In genomic region chr19:45223413-45224285, GRCm38 (mm10) we compare ENCODE assay signal across 10 mouse cellular contexts. TPM values are rescaled to one million over a fixed set of nuclear protein-coding genes. Genes with fewer than 3 reads are reported as not detected.
DNase-seq lines count a peak whose midpoint lies in the region; ATAC-seq and TF ChIP-seq lines count a peak whose summit lies in the region.
"Had no signal": no experiment of that assay in that cellular context is flagged by ENCODE, and none has a peak within 500 bp of the region (broad histone marks: within the 10 kb centered on the region; RNA-seq: fewer than 3 reads in every experiment).

No protein-coding gene starts in this region.

- H3K36me3 ChIP-seq in heart, embryonic 12.5 days, result no peaks in the 10 kb centered on the region
- H3K36me3 ChIP-seq in ES-E14 (ENCODE audit: control insufficient read depth, insufficient read depth, low read length, poor library complexity, severe bottlenecking), result no peaks in the 10 kb centered on the region
- no peaks in the 10 kb centered on the region for H3K36me3 ChIP-seq in forebrain, embryonic 11.5 days (ENCODE audit: control insufficient read depth, insufficient read depth, low read length)
- no peaks in the 10 kb centered on the region for H3K36me3 ChIP-seq in limb, embryonic 13.5 days
- no peaks in the 10 kb centered on the region for H3K36me3 ChIP-seq in thymus, adult 2 months (ENCODE audit: control insufficient read depth, insufficient read depth, low read length)
- H3K36me3 ChIP-seq: G1E had no signal

- no peak for TF ChIP-seq CTCF in thymus, adult 2 months (IDR thresholded peaks at IDR 0.05; ENCODE audit: borderline replicate concordance, control insufficient read depth, extremely low read depth, insufficient read depth, low read length, poor library complexity)

- no peaks in the 10 kb centered on the region for H3K9me3 ChIP-seq in heart, embryonic 12.5 days (replicated peaks)
- no peaks in the 10 kb centered on the region for H3K9me3 ChIP-seq in ES-E14 (ENCODE audit: control insufficient read depth, insufficient read depth, low read depth, low read length)
- no peaks in the 10 kb centered on the region for H3K9me3 ChIP-seq in forebrain, embryonic 11.5 days (ENCODE audit: control insufficient read depth, low read length)
- no peaks in the 10 kb centered on the region for H3K9me3 ChIP-seq in limb, embryonic 13.5 days
- H3K9me3 ChIP-seq: G1E had no signal

- no peak overlapping the region for H3K27ac ChIP-seq in heart, embryonic 12.5 days (ENCODE audit: poor library complexity, severe bottlenecking)
- H3K27ac ChIP-seq in ES-E14 (ENCODE audit: insufficient read depth, low read depth, low read length, poor library complexity, severe bottlenecking), result no peak overlapping the region
- no peak overlapping the region for H3K27ac ChIP-seq in forebrain, embryonic 11.5 days (ENCODE audit: low read depth, low read length)
- H3K27ac ChIP-seq in limb, embryonic 13.5 days, result no peak overlapping the region
- H3K27ac ChIP-seq in thymus, adult 2 months (ENCODE audit: control insufficient read depth, insufficient read depth, low read length), result no peak overlapping the region

- H3K4me1 ChIP-seq in heart, embryonic 12.5 days (replicated peaks), result peaks cover 17% of the 10 kb centered on the region
- H3K4me1 ChIP-seq in ES-E14 (ENCODE audit: control insufficient read depth in 2 of 2, insufficient read depth in 2 of 2, low read length in 2 of 2, poor library complexity in 1 of 2), result peaks cover 0 to 7% of the 10 kb centered on the region in 2 experiments; a peak in 1 of 4 replicates
- H3K4me1 ChIP-seq in forebrain, embryonic 11.5 days (replicated peaks; ENCODE audit: control insufficient read depth, insufficient read depth, low read length), result peaks cover 3% of the 10 kb centered on the region; the same call in 1 of the 2 replicates
- H3K4me1 ChIP-seq in limb, embryonic 13.5 days, result peaks cover 22% of the 10 kb centered on the region
- peaks cover 5% of the 10 kb centered on the region for H3K4me1 ChIP-seq in thymus, adult 2 months (replicated peaks; ENCODE audit: control insufficient read depth, insufficient read depth, low read length)

- 2% methylated on average over 49 of the region's 49 CpGs for WGBS in heart, embryonic 12.5 days
- WGBS in forebrain, embryonic 11.5 days, result 2% methylated on average over 49 of the region's 49 CpGs
- 2% methylated on average over 49 of the region's 49 CpGs for WGBS in limb, embryonic 13.5 days
- 5% methylated on average over 49 of the region's 49 CpGs for WGBS in thymus, adult 2 months

- H3K27me3 ChIP-seq in heart, embryonic 12.5 days (replicated peaks), result peaks cover 87% of the 10 kb centered on the region
- H3K27me3 ChIP-seq in forebrain, embryonic 11.5 days (ENCODE audit: control insufficient read depth, insufficient read depth, low read length), result peaks cover 80% of the 10 kb centered on the region
- peaks cover 87% of the 10 kb centered on the region for H3K27me3 ChIP-seq in limb, embryonic 13.5 days
- H3K27me3 ChIP-seq in thymus, adult 2 months (ENCODE audit: control insufficient read depth, insufficient read depth, low read length), result peaks cover 25% of the 10 kb centered on the region

- H3K4me2 ChIP-seq in heart, embryonic 12.5 days, result peak overlapping the region; percentile 54
- no peak overlapping the region for H3K4me2 ChIP-seq in forebrain, embryonic 11.5 days (ENCODE audit: low read depth, low read length, severe bottlenecking)
- H3K4me2 ChIP-seq in limb, embryonic 13.5 days (replicated peaks), result peak overlapping the region; percentile 31

- no peak for TF ChIP-seq POLR2A in thymus, adult 2 months (IDR thresholded peaks at IDR 0.05; ENCODE audit: control insufficient read depth, extremely low read depth, insufficient read depth, low read length, poor library complexity)

- DNase-seq in heart, postnatal 10 days, result no peak
- no peak for DNase-seq in ES-E14 (ENCODE audit: low read depth, low spot score)
- peak; percentile 68 for DNase-seq in forebrain, embryonic 11.5 days (ENCODE audit: low spot score)
- no peak for DNase-seq in thymus, adult 2 months
- DNase-seq in gastrocnemius, postnatal 25 days, result no peak
- no peak for DNase-seq in natural killer cell, adult 2 months (ENCODE audit: low spot score in 2 of 2)

- intact Hi-C loops in heart, postnatal 10 days (cut with DNase I), result loop anchor here (2.0 kb wide), 1 partner anchor 21 kb away; no protein-coding TSS in a partner anchor

- H3K4me3 ChIP-seq in heart, embryonic 12.5 days, result peak overlapping the region; percentile 26
- peak overlapping the region; percentile 31 to 35; a peak in 3 of 4 replicates for H3K4me3 ChIP-seq in ES-E14 (ENCODE audit: insufficient read depth in 1 of 2, low read depth in 1 of 2, low read length in 2 of 2, poor library complexity in 1 of 2, severe bottlenecking in 1 of 2)
- no peak overlapping the region for H3K4me3 ChIP-seq in forebrain, embryonic 11.5 days (ENCODE audit: low read depth, low read length)
- peak overlapping the region; percentile 13 for H3K4me3 ChIP-seq in limb, embryonic 13.5 days
- H3K4me3 ChIP-seq in thymus, adult 2 months (ENCODE audit: control insufficient read depth, insufficient read depth, low read length), result no peak overlapping the region

- H3K9ac ChIP-seq in heart, embryonic 12.5 days, result peak overlapping the region; percentile 16; the same call in 1 of the 2 replicates
- no peak overlapping the region for H3K9ac ChIP-seq in ES-E14 (ENCODE audit: insufficient read depth, low read depth, low read length, poor library complexity, severe bottlenecking)
- H3K9ac ChIP-seq in forebrain, embryonic 11.5 days (ENCODE audit: low read length), result no peak overlapping the region
- no peak overlapping the region for H3K9ac ChIP-seq in limb, embryonic 13.5 days

- ATAC-seq in heart, embryonic 12.5 days (ENCODE audit: insufficient number of reproducible peaks, low FRiP score), result no peak
- no peak for ATAC-seq in forebrain, embryonic 11.5 days (replicated peaks; ENCODE audit: low FRiP score)
- ATAC-seq in limb, embryonic 13.5 days (ENCODE audit: low FRiP score, low read depth), result no peak

- in situ Hi-C loops in ES-E14 (cut with MboI; ENCODE audit: low sequenced_read_pairs in 2 of 2, unreplicated experiment in 2 of 2), result loop anchor here (5.0 to 10.0 kb wide), 4 partner anchors 321 to 524 kb away; partner anchors contain the start of genes Npm3 (in 2 of the 2) and Fgf8 (in 1 of the 2)

TF ChIP-seq in ES-E14, 5 proteins besides CTCF, POLR2A, EP300 and RAD21:
- no peak for TF ChIP-seq HCFC1 (IDR thresholded peaks at IDR 0.05; ENCODE audit: borderline replicate concordance, insufficient read depth, low read length)
- no peak for TF ChIP-seq CHD2 (IDR thresholded peaks at IDR 0.05; ENCODE audit: low read depth, low read length)
- no peak for TF ChIP-seq MAFK (IDR thresholded peaks at IDR 0.05; ENCODE audit: insufficient read depth, low read depth, low read length)
- TF ChIP-seq ZNF384 (IDR thresholded peaks at IDR 0.05; ENCODE audit: low read depth, low read length), result no peak
- no peak for TF ChIP-seq ZC3H11A (IDR thresholded peaks at IDR 0.05; ENCODE audit: borderline replicate concordance, low read depth, low read length)

RNA-seq across cellular contexts. Expression of gene Lbx1, which starts 12.0 kb away (rescaled TPM):
- not detected in 2 replicates for polyA plus RNA-seq in heart, embryonic 12.5 days (2016; fragmentation: Nextera tagmentation; extraction: Ambion mirVana)
- not detected for total RNA-seq in heart, postnatal 10 days (2021)
- 0.16 and 0.22 TPM in 2 replicates for total RNA-seq in ES-E14 (2012; rRNA removed)
- polyA plus RNA-seq in forebrain, embryonic 11.5 days (2014; fragmentation: Nextera tagmentation; extraction: Ambion mirVana), result 0.11 TPM in 1 of 2 replicates, not detected in the other
- 1.4 and 1.5 TPM in 2 replicates for polyA plus RNA-seq in limb, embryonic 13.5 days (2015; fragmentation: Nextera tagmentation; extraction: Ambion mirVana)
- 0.06 TPM in 1 of 2 replicates, not detected in the other for polyA plus RNA-seq in thymus, adult 2 months (2012; rRNA removed)
- 10 to 100 TPM; 34.0 to 41.1 TPM for total RNA-seq in gastrocnemius, postnatal 25 days (2021)
- total RNA-seq: G1E; hematopoietic stem cell, adult 5-6 weeks had no signal
- polyA plus RNA-seq: G1E had no signal

Comparison
In these comparisons a context has a peak if more than half of its experiments do, and no peak if none do; other contexts are left out.
1. H3K4me3 ChIP-seq: peak in heart, embryonic 12.5 days (single experiment), ES-E14 (2 of 2) and limb, embryonic 13.5 days (single experiment); none in forebrain, embryonic 11.5 days (single experiment) and thymus, adult 2 months (single experiment).